Mouse (Mus musculus) kidney, adult 2 months (tissue): ENCODE results near the gene Mapre3.

ENCODE experiments used
- CTCF ChIP-seq: fragments of 200-500 bp; conservative IDR thresholded peaks from 2 replicates; pipeline ENCODE4 v1.5.1; 2011; ENCODE audit warnings: low read depth, mild to moderate bottlenecking, control low read depth, low read length, moderate library complexity, mixed read lengths; ENCODE audit not compliant: insufficient read depth, insufficient read length
- POLR2A ChIP-seq: fragments of 200-500 bp; IDR thresholded peaks from one replicate; pipeline ENCODE4 v1.6.1; 2011; ENCODE audit warnings: low read depth, low read length, control low read depth

DNA sequence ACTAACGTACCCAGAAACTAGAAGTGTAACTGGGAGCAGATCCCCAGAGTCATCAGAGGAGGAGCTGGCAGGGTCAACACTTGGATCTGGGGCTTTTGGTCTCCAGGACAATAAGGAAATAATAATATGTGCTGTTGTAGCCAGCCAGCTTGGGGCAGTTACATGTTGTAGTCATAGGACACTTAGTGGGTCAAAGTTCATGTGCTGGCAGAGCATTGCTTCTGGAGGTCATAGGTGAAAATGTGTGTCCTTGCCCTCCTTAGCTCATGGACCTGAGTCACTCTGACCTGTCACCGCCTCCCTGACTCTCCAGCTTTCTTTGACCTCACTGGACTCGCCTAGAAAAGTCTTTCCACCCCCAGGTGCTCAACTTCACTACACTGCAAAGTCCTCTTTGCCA lies 19.0 kb downstream of the Mapre3 start:
- TF ChIP-seq CTCF (no peak), POLR2A (no peak)
